Mouse (Mus musculus) cerebellum, adult 11 months (tissue): ENCODE measurements around the gene Adamts2.
A peak's percentile ranks its signal among the peaks of the same experiment; 100 is the strongest.

Source experiments
- DNase-seq: peaks from one replicate; pipeline ENCODE4 v3.0.0; 2022

The Adamts2 gene

GRCm38 (mm10) chr11:50601641-50602355 lies at the start of gene Adamts2:
Gene Adamts2, plus strand, starts transcription at chr11:50602084.
- DNase-seq, result peak; percentile 28

DNA sequence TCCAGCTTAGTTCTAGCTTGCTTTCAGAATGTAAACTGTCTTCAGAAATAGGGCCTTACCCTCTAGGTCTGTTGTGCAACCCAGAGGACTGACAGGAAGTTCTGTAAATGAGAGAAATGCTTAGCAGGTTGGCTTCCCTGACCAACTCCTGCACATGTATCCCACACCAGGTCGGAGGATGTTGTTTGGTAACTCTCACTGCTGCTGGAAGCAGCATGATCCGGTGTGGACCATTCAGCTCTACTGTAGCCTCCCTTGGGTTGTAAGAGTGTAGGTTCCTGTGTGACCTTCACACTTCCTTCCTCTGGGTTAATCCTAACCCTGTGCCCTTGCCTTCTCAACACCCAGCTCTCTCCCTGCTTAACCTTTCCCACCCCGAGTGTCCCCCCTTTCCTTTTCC lies 44.8 kb upstream of the Adamts2 start:
- DNase-seq, result no peak

GRCm38 (mm10) chr11:50559108-50559507 lies 42.8 kb upstream of the Adamts2 start:
- DNase-seq, result no peak

DNA sequence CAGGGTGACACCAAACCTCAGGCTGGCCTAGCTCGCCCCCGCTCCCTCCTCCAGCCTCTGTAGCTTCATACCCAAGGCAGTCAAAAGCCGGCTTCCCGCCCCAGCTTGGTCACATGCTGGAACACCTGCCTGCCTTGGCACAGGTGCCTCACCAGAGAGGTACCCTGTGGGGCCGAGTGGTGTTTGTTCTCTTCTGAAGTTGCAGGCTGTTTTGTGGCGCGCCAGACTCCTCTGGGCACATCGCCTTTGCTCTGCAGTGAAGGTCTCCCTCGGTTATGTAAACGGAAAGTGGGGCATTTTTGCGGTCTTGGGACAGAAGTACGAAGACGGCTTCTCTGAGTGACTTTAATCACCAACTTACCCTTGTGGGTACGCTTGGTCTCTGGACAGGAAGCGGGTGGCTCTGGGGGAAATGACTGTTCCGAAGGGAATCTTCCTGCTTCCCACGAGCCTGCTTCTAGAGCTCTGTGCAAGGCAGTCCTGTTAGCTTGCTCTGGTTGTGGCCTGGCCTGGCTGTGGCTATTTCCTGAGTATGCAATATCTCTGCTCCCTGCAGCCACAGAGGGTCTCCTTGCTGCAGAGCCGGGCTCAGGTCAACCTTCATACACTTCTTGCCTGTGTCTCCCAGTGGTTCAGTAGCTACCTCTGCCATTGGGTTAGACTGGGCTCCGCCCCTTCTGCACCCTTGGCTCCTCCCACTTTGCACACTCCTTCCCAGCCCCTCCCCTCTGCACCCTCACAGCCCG lies 36.2 kb upstream of the Adamts2 start:
- no peak for DNase-seq

- DNase-seq, result no peak
These were observed 30.4 kb upstream of the Adamts2 start for GRCm38 (mm10) chr11:50571448-50571847.

DNA sequence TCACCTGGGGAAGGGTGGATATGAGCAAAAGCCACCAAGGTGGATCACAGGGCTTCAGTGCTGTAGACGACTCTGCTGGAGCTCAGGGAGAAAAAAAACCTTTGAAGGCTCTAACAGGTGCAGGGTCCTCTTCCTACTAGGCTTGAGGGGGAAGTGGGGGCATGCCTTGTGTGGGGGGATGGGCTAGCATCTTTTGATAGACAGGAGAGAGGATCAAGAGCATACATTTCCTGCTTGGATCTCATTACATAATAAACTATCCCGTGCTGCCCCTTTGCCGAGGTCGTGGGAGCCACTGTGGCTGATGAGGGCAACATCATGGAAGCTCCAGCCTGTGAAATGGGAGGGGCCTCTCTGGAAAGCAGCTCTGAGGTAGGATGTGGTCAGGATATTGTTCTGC lies 25.4 kb upstream of the Adamts2 start:
- DNase-seq, result no peak

DNA sequence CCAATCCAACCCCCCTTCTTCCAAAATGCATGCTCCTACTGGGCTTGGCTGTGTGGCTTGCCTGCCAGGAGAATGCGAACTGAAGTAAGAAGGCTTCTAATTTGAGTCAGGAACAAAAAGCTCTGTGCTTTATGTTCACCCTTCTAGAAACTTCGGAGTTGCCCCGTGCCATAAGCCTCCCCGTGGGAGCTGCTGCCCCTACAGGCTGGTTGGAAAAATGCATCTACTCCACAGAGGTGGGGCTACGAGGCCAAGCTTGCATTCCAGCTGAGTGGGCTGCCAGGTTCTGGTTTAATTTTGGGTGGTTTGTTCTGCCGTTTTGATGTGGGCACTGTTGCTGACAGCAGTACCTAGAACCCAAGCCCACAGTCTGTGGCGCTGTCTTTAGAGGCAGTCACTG lies 14.9 kb upstream of the Adamts2 start:
- DNase-seq, result no peak

- DNase-seq, result peak; percentile 20
These were observed 14.1 kb upstream of the Adamts2 start for GRCm38 (mm10) chr11:50587787-50588186.

DNA sequence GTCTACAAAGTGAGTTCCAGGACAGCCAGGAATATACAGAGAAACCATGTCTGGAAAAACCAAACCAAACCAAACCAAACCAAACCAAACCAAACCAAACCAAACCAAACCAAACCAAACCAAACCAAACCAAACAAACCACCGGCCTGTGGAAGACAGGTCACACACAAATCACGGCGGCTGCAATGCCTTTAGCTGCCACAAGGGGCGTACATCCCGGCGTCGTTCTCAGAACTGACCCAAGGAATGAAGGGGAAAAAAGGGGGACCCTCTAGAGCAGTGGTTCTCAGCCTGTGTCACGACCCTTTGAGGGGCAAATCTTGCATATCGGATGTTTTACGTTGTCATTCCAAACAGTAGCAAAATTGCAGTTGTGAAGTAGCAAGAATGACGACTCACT lies 12.8 kb upstream of the Adamts2 start:
- peak; percentile 24 for DNase-seq

DNA sequence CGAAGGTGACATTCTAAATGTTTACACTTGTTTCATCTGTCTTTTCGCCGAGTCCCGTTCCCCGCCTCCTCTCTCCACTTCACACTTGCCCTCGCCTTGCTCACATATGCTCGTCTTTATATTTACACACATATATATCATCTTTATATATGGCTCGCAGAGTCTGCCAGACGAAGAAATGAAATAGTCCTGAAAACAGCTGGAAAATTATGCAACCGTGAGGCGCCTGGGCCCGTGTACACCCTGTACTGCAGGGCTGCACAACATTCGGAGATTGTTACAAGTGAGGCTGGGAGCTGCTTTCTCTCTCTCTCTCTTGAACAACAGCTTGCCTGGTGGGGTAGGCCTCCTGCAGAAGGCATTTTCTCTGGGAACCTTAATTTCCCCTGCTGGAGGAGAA lies 10.8 kb upstream of the Adamts2 start:
- no peak for DNase-seq

DNA sequence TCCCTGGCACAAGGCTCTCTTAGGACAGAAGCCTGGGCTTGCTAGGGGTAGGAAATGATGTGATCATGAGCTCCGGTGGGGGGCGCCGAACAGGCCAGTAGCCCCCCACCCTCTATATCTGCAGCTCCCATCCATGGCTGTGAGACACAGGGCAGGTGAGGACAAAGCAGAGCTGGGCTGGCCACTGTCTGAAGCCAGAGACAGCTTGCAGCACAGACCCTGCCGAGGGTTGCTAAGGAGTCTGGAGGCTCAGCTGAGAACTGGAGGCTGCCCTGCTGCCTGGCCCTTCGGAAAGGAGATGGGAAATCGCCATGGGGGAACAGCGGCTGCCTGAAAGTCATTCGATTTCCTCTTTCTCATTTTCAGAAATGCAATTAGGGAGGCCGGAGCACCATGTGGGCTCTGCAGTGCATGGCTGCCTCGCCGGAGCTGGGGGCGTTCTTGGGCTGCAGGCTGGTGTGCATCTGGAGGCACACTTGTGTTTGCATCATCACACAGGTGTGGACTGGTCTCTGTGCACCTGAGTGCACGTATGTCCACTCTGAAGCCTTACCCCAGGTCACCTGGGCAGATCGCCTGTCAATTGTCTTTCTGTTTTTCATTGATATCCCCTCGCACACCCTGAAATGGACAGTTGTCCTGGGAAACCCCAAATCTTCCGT lies 8.9 kb upstream of the Adamts2 start:
- no peak for DNase-seq

GRCm38 (mm10) chr11:50596571-50596970 lies 5.3 kb upstream of the Adamts2 start:
- DNase-seq, result no peak

DNA sequence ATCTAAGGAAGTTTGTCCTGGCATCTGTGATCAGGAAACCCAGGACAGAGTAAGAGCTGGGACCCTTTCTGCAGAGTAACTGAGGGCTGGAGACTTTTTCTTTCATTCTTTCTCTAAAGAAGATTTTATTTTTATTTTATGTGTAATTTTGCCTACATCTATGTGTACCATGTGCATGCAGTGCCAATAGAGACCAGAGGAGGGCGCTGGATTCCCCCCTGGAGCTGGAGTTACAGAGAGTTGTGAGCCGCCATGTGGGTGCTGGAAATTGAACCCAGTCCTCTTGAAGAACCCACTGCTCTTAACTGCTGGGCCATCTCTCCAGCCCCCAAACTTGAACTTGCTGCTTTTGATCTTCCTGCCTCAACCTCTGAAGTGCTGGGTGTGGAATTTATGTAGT lies 2.7 kb upstream of the Adamts2 start:
- no peak for DNase-seq

DNA sequence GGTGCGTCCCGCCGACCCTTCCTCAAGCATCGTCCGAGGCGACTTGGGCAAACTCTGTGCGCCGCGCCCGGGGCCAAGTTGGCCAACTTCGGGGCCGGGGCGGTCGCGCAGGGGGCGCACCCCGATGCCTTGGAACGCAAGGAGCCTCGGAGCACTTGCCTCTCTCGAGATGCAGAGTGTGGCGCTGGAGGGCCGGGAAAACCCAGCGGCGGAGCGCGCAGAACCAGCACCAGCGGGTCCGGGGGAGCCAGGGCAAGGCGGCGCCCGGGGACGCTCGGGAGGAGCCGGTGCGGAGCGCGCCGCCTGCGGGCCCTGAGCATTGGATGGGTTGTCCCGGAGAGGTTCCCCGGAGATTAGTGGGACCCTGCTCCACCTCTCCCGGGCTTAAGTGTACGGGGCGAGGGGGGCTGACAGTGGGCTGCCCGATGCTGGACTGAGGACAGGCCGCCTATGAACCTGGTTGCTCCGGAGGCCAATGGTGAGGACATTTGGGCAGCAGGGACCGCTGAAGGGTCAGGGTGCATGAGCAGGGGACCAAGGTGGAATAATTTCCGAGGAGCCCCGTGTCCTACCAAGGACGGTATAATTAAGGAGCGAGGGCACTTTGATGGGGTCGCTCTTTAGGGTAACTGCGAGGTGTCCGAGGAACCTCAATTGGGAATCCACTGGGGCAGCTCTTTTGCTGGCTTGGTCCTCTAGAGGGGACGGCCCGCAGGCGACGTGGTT lies 635 bp downstream of the Adamts2 start:
- DNase-seq, result peak; percentile 20

DNA sequence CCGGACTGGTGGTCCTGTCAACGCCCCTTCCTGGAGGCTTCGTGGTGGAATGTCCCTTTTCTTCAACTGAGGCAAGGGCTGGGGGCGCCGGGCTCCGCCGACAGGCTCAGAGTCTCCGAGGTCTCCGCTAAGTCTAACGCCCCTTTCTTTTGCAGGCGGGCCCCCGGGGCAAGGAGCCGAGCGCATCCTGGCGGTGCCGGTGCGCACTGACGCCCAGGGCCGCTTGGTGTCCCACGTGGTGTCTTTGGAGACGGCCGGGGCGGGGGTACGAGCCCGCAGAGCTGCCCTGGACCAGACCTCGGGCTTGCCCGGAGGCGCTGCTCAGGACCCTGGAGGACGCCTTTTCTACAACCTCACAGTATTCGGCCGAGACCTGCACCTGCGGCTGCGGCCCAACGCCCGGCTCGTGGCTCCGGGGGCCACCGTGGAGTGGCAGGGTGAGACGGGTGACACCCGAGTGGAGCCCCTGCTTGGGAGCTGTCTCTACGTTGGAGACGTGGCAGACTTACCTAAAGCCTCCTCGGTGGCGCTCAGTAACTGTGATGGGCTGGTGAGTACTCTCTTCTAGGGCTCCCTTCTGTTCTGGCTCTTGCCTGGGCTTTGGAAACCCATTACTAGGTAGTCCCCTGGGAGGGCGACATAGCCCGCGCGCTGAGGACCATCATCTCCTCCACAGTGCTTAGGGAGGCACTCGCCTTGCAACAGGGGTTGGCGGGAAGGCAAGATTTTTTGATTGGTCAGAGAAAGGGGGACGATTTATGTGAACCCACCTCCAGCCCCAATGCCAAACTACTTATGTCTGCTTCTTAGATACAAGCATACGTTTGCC lies 1.4 kb downstream of the Adamts2 start:
- peak; percentile 15 for DNase-seq

DNA sequence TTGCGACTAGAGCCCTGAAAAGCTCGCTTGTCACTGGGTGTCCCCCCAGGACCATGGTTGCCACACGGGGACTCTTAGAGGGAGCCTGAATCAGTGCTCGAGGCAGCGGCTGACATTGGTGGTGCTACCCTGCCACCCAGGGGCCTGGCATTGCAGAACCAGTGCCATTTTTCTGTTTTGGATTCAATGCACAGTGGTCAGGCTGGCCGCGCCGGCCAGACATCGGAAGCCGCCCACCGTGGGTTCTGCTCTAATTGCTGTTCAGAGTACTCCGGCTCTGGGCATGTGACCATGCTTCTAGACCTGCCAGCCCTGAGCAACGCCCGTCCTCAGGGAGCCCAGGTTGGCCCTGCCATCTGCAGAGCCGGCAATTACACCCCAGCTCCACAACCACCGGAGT lies 2.5 kb downstream of the Adamts2 start:
- DNase-seq, result no peak

GRCm38 (mm10) chr11:50611181-50611580 lies 9.3 kb downstream of the Adamts2 start:
- no peak for DNase-seq

- DNase-seq, result no peak
These were observed 15.2 kb downstream of the Adamts2 start for GRCm38 (mm10) chr11:50617015-50617543.

- DNase-seq, result no peak
These were observed 19.0 kb downstream of the Adamts2 start for GRCm38 (mm10) chr11:50620926-50621325.

DNA sequence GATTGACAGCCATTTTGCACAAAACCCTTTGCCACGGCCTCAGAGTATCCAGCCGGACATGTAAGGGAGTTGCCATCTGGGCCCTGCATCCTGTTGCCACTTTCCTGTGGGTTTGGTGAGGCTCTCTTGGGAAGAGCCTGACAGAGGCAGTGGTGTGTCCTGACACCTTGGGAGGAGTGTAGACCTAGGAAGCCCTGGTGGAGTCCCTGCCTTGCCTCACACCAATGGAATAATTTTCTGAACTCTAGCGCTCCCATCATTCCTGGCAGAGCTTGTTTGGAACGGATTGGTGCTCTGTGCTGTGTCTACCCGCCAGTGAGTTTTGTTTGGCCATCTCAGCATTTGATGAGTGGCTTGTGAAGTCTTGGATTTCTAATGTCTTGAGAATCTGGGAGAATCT lies 19.5 kb downstream of the Adamts2 start:
- no peak for DNase-seq

GRCm38 (mm10) chr11:50622238-50622726 lies 20.4 kb downstream of the Adamts2 start:
- DNase-seq, result no peak

DNA sequence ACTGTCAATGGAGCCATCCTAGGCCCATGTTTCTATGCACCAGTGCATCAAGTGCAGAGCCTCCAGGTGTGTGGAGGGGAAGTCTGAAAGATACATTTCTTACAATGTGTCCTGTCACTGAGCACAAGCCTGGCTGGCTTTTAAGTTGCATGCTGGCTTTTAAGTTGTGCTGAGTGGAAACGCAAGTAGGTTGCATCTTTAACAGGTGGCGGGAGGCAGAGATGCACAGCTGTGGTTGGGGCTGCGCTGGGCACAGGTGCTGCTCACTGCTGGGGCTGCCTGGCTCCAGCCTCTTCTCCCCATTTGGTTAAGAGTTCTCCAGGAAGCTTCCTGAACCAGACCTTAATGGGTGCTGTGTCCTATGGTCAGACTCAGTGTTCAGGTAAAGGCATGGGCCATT lies 21.9 kb downstream of the Adamts2 start:
- DNase-seq, result no peak
